Mouse (Mus musculus): ENCODE data around the gene C8a. TPM values are rescaled to one million over a fixed set of nuclear protein-coding genes. Genes with fewer than 3 reads are reported as not detected.

The C8a gene
- polyA plus RNA-seq, 2 experiments: 10.3 to 12.4 TPM

DNA sequence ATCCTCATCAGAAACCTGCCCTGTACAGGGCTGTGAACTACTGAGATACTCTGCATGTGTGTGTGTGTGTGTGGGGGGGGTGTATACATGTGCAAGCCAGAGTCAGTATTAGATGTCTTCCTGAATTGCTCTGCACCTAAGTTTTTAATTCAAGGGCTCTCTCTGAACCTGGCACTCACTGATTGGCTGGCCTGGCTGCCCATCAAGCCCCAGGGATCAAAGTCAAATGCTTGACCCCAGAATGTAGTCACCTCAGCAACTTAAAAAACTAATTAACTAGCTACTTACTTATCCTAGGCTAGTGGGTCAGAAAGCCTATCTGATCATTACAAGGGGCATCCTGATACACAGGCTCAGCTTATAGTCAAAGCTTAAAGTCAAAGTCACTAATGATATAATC is 6.6 kb downstream of the C8a start:
- no peak overlapping the region for H3K27ac ChIP-seq
- no peaks in the 10 kb centered on the region for H3K27me3 ChIP-seq (ENCODE audit: control insufficient read depth, insufficient read depth, low read length)
- no peaks in the 10 kb centered on the region for H3K9me3 ChIP-seq (ENCODE audit: control insufficient read depth, low read length)
- no peak overlapping the region for H3K9ac ChIP-seq (replicated peaks)
- H3K4me1 ChIP-seq (replicated peaks; ENCODE audit: control insufficient read depth in 2 of 2, insufficient read depth in 2 of 2, low read length in 1 of 2): no peaks in the 10 kb centered on the region; a peak in 1 of 4 replicates
- TF ChIP-seq CTCF (IDR thresholded peaks at IDR 0.05; ENCODE audit: low read depth) (no peak), EP300 (IDR thresholded peaks at IDR 0.05; ENCODE audit: low read depth) (no peak)
- ATAC-seq (ENCODE audit: insufficient read depth): no peak
- no peak overlapping the region for H3K4me2 ChIP-seq (ENCODE audit: low read depth)
- H3K36me3 ChIP-seq (replicated peaks; ENCODE audit: control insufficient read depth, insufficient read depth, low read depth): no peaks in the 10 kb centered on the region
- no peak for DNase-seq (ENCODE audit: low read depth in 3 of 3, low spot score in 3 of 3)
- H3K4me3 ChIP-seq (ENCODE audit: insufficient read depth in 1 of 2, low read depth in 2 of 2, low read length in 2 of 2): no peak overlapping the region

- H3K4me1 ChIP-seq (replicated peaks; ENCODE audit: control insufficient read depth in 2 of 2, insufficient read depth in 2 of 2, low read length in 1 of 2): no peaks in the 10 kb centered on the region
- ATAC-seq (ENCODE audit: insufficient read depth) (no peak), DNase-seq (ENCODE audit: low read depth in 3 of 3, low spot score in 3 of 3) (no peak)
- H3K9me3 ChIP-seq (ENCODE audit: control insufficient read depth, low read length): no peaks in the 10 kb centered on the region
- H3K27ac ChIP-seq: no peak overlapping the region
- no peak overlapping the region for H3K4me3 ChIP-seq (ENCODE audit: insufficient read depth in 1 of 2, low read depth in 2 of 2, low read length in 2 of 2)
- H3K9ac ChIP-seq (replicated peaks): no peak overlapping the region
- TF ChIP-seq EP300 (IDR thresholded peaks at IDR 0.05; ENCODE audit: low read depth) (no peak), CTCF (IDR thresholded peaks at IDR 0.05; ENCODE audit: low read depth) (no peak)
- H3K36me3 ChIP-seq (replicated peaks; ENCODE audit: control insufficient read depth, insufficient read depth, low read depth): no peaks in the 10 kb centered on the region
- H3K27me3 ChIP-seq (ENCODE audit: control insufficient read depth, insufficient read depth, low read length): no peaks in the 10 kb centered on the region
- 72% methylated on average over 1 of the region's 1 CpGs for WGBS (ENCODE audit: insufficient replicate concordance)
- no peak overlapping the region for H3K4me2 ChIP-seq (ENCODE audit: low read depth)
Observed at GRCm38 (mm10) chr4:104864397-104864796, 11.8 kb downstream of the C8a start.

- Histone ChIP-seq H3K4me1 (replicated peaks; ENCODE audit: control insufficient read depth in 2 of 2, insufficient read depth in 2 of 2, low read length in 1 of 2) (no peaks in the 10 kb centered on the region), H3K9ac (replicated peaks) (no peak overlapping the region), H3K4me2 (ENCODE audit: low read depth) (no peak overlapping the region), H3K27me3 (ENCODE audit: control insufficient read depth, insufficient read depth, low read length) (no peaks in the 10 kb centered on the region), H3K27ac (no peak overlapping the region), H3K36me3 (replicated peaks; ENCODE audit: control insufficient read depth, insufficient read depth, low read depth) (no peaks in the 10 kb centered on the region), H3K4me3 (ENCODE audit: insufficient read depth in 1 of 2, low read depth in 2 of 2, low read length in 2 of 2) (no peak overlapping the region), H3K9me3 (ENCODE audit: control insufficient read depth, low read length) (no peaks in the 10 kb centered on the region)
- 61% methylated on average over 8 of the region's 8 CpGs for WGBS (ENCODE audit: insufficient replicate concordance)
- DNase-seq (ENCODE audit: low read depth in 3 of 3, low spot score in 3 of 3) (no peak), ATAC-seq (ENCODE audit: insufficient read depth) (no peak)
- no peak for TF ChIP-seq EP300 (IDR thresholded peaks at IDR 0.05; ENCODE audit: low read depth)
- TF ChIP-seq CTCF (IDR thresholded peaks at IDR 0.05; ENCODE audit: low read depth): no peak
Observed at GRCm38 (mm10) chr4:104861241-104861640, 15.0 kb downstream of the C8a start.

GRCm38 (mm10) chr4:104857823-104858222 is 18.4 kb downstream of the C8a start:
- Histone ChIP-seq H3K27ac (no peak overlapping the region), H3K9ac (replicated peaks) (no peak overlapping the region), H3K9me3 (ENCODE audit: control insufficient read depth, low read length) (no peaks in the 10 kb centered on the region), H3K4me3 (ENCODE audit: insufficient read depth in 1 of 2, low read depth in 2 of 2, low read length in 2 of 2) (no peak overlapping the region), H3K4me1 (replicated peaks; ENCODE audit: control insufficient read depth in 2 of 2, insufficient read depth in 2 of 2, low read length in 1 of 2) (no peaks in the 10 kb centered on the region), H3K4me2 (ENCODE audit: low read depth) (no peak overlapping the region), H3K36me3 (replicated peaks; ENCODE audit: control insufficient read depth, insufficient read depth, low read depth) (no peaks in the 10 kb centered on the region), H3K27me3 (ENCODE audit: control insufficient read depth, insufficient read depth, low read length) (no peaks in the 10 kb centered on the region)
- no peak for ATAC-seq (ENCODE audit: insufficient read depth)
- 38% methylated on average over 4 of the region's 4 CpGs for whole genome bisulfite sequencing (ENCODE audit: insufficient replicate concordance)
- no peak for TF ChIP-seq CTCF (IDR thresholded peaks at IDR 0.05; ENCODE audit: low read depth)
- TF ChIP-seq EP300 (IDR thresholded peaks at IDR 0.05; ENCODE audit: low read depth): no peak
- DNase-seq (ENCODE audit: low read depth in 3 of 3, low spot score in 3 of 3): no peak

DNA sequence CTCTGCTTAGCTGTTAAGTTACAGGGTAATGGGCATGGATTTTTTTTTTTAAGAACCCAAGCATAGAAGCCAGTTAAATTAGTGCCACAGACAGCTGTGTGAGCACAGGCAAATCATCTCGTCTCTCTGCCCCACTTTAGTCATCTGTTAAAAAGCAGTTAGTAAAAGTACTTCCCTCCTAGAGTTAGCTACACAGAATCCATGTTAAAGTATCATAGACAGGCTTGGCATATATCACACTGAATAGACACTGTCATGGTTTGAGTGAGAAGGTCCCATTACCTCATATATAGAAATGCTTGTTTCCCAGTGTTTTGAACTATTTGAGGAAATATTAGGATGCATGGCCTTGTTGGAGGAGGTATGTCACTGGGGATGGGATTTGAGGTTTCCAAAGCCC is 19.2 kb downstream of the C8a start, which contains the start of gene Gm17662:
TSS of gene Gm17662 (plus strand) at position 301 of the 400 bp plus-strand sequence.
- no peak within 1 kb of the TSS for H3K4me2 ChIP-seq (ENCODE audit: low read depth)
- no peak within 1 kb of the TSS for H3K27ac ChIP-seq
- no peak within 1 kb of the TSS for H3K4me3 ChIP-seq (ENCODE audit: insufficient read depth in 1 of 2, low read depth in 2 of 2, low read length in 2 of 2)
- no peaks in the 10 kb centered on the region for H3K27me3 ChIP-seq (ENCODE audit: control insufficient read depth, insufficient read depth, low read length)
- ATAC-seq (ENCODE audit: insufficient read depth) (no peak), DNase-seq (ENCODE audit: low read depth in 3 of 3, low spot score in 3 of 3) (no peak)
- no peaks in the 10 kb centered on the region for H3K4me1 ChIP-seq (replicated peaks; ENCODE audit: control insufficient read depth in 2 of 2, insufficient read depth in 2 of 2, low read length in 1 of 2)
- no peaks in the 10 kb centered on the region for H3K36me3 ChIP-seq (replicated peaks; ENCODE audit: control insufficient read depth, insufficient read depth, low read depth)
- H3K9me3 ChIP-seq (ENCODE audit: control insufficient read depth, low read length): no peaks in the 10 kb centered on the region
- no peak within 1 kb of the TSS for H3K9ac ChIP-seq (replicated peaks)
- 21% methylated on average over 1 of the region's 1 CpGs for WGBS (ENCODE audit: insufficient replicate concordance)
- TF ChIP-seq CTCF (IDR thresholded peaks at IDR 0.05; ENCODE audit: low read depth) (no peak), EP300 (IDR thresholded peaks at IDR 0.05; ENCODE audit: low read depth) (no peak)
